Mouse (Mus musculus): ENCODE data around the gene 2210016L21Rik. TPM values are rescaled to one million over a fixed set of nuclear protein-coding genes. Genes with fewer than 3 reads are reported as not detected.
"Not testable (repeated sequence)": the region's sequence is repeated elsewhere in the genome, so short reads cannot be mapped to it uniquely, and the experiment has no call there.

2210016L21Rik gene
- polyA plus RNA-seq, 1 experiment, result 35.8 TPM

GRCm38 (mm10) chr5:114935838-114936237 lies 6.1 kb upstream of the 2210016L21Rik start:
- Histone ChIP-seq H3K4me1 (no peaks in the 10 kb centered on the region), H3K27me3 (replicated peaks) (peaks cover 31% of the 10 kb centered on the region), H3K36me3 (replicated peaks; ENCODE audit: low read length) (no peaks in the 10 kb centered on the region), H3K9me3 (peaks cover 9% of the 10 kb centered on the region; the same call in 1 of the 2 replicates), H3K4me3 (replicated peaks) (no peak overlapping the region)
- TF ChIP-seq GATA1 (IDR thresholded peaks at IDR 0.05; ENCODE audit: borderline replicate concordance, low read length) (no peak), FLI1 (IDR thresholded peaks at IDR 0.05; ENCODE audit: low read length) (no peak)

GRCm38 (mm10) chr5:114941138-114941537 lies 820 bp upstream of the 2210016L21Rik start:
- Histone ChIP-seq H3K4me1 (peaks cover 18% of the 10 kb centered on the region), H3K27me3 (replicated peaks) (peaks cover 13% of the 10 kb centered on the region), H3K36me3 (replicated peaks; ENCODE audit: low read length) (peaks cover 18% of the 10 kb centered on the region)
- H3K4me3 ChIP-seq (replicated peaks); H3K9me3 ChIP-seq: not testable (repeated sequence)

- TF ChIP-seq FLI1 (IDR thresholded peaks at IDR 0.05; ENCODE audit: low read length) (no peak), GATA1 (IDR thresholded peaks at IDR 0.05; ENCODE audit: borderline replicate concordance, low read length) (no peak)
- Histone ChIP-seq H3K4me1 (peaks cover 18% of the 10 kb centered on the region), H3K9me3 (no peaks in the 10 kb centered on the region), H3K36me3 (replicated peaks; ENCODE audit: low read length) (peaks cover 34% of the 10 kb centered on the region), H3K27me3 (replicated peaks) (peaks cover 2% of the 10 kb centered on the region), H3K4me3 (replicated peaks) (peak overlapping the region; percentile 97)
Observed at GRCm38 (mm10) chr5:114942766-114943130, 790 bp downstream of the 2210016L21Rik start.

GRCm38 (mm10) chr5:114945072-114945471 lies 3.1 kb downstream of the 2210016L21Rik start:
- peaks cover 29% of the 10 kb centered on the region for H3K4me1 ChIP-seq
- H3K4me3 ChIP-seq (replicated peaks), result no peak overlapping the region
- H3K36me3 ChIP-seq (replicated peaks; ENCODE audit: low read length), result peaks cover 57% of the 10 kb centered on the region
- H3K27me3 ChIP-seq (replicated peaks), result no peaks in the 10 kb centered on the region
- H3K9me3 ChIP-seq, result no peaks in the 10 kb centered on the region
- no peak for TF ChIP-seq GATA1 (IDR thresholded peaks at IDR 0.05; ENCODE audit: borderline replicate concordance, low read length)
- no peak for TF ChIP-seq FLI1 (IDR thresholded peaks at IDR 0.05; ENCODE audit: low read length)

DNA sequence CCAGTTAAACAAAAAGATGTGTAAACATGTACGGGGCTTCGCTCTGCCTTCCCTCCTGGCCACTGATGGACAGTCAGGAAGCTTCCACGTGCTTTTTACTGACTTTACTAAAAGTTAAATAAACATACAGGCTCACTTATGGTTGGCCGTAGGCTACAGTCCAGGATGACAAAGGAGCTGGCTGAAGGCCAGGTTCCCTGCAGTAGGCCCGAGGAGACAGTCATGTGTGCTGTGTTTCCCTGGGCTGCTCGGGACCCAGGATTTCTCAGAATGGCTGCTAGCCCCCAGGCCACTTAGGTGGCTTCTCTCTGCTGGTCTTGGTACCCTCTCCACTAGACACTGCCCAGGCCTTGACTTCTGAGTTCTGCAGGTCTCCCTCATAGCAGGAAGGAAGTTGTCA lies 6.9 kb downstream of the 2210016L21Rik start:
- no peak for TF ChIP-seq GATA1 (IDR thresholded peaks at IDR 0.05; ENCODE audit: borderline replicate concordance, low read length)
- TF ChIP-seq FLI1 (IDR thresholded peaks at IDR 0.05; ENCODE audit: low read length), result no peak
- Histone ChIP-seq H3K4me3 (replicated peaks) (no peak overlapping the region), H3K27me3 (replicated peaks) (peaks cover 18% of the 10 kb centered on the region), H3K9me3 (no peaks in the 10 kb centered on the region), H3K4me1 (peaks cover 24% of the 10 kb centered on the region), H3K36me3 (replicated peaks; ENCODE audit: low read length) (peaks cover 56% of the 10 kb centered on the region)

DNA sequence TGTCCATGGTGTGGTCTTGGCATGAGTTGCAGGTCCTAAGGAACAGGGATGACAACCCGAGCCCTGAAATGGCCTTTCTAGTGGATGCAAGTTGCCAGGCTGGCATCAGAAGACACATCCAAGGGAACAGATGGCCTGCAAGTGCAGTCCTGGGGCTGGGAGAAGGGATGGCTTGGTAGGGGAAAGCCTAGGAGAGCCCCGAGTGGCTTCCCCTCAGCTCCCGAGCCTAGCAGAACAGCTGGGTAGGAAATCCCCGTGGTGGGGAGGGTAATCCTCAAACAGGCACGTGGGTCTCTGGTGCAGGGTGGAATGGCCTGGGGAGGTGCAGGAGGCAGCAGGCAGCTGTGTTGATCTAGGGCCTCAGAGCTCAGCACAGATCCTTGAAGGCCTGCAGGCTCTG lies 7.4 kb downstream of the 2210016L21Rik start:
- H3K9me3 ChIP-seq, result no peaks in the 10 kb centered on the region
- peaks cover 53% of the 10 kb centered on the region for H3K36me3 ChIP-seq (replicated peaks; ENCODE audit: low read length)
- no peak overlapping the region for H3K4me3 ChIP-seq (replicated peaks)
- peaks cover 22% of the 10 kb centered on the region for H3K4me1 ChIP-seq
- TF ChIP-seq GATA1 (IDR thresholded peaks at IDR 0.05; ENCODE audit: borderline replicate concordance, low read length), result no peak
- no peak for TF ChIP-seq FLI1 (IDR thresholded peaks at IDR 0.05; ENCODE audit: low read length)
- peaks cover 18% of the 10 kb centered on the region for H3K27me3 ChIP-seq (replicated peaks)

GRCm38 (mm10) chr5:114949812-114950211 lies 7.9 kb downstream of the 2210016L21Rik start:
- TF ChIP-seq GATA1 (IDR thresholded peaks at IDR 0.05; ENCODE audit: borderline replicate concordance, low read length), result no peak
- no peak for TF ChIP-seq FLI1 (IDR thresholded peaks at IDR 0.05; ENCODE audit: low read length)
- peaks cover 22% of the 10 kb centered on the region for H3K4me1 ChIP-seq
- H3K36me3 ChIP-seq (replicated peaks; ENCODE audit: low read length), result peaks cover 53% of the 10 kb centered on the region
- H3K4me3 ChIP-seq (replicated peaks), result no peak overlapping the region
- peaks cover 20% of the 10 kb centered on the region for H3K27me3 ChIP-seq (replicated peaks)
- no peaks in the 10 kb centered on the region for H3K9me3 ChIP-seq

GRCm38 (mm10) chr5:114950669-114951068 lies 8.7 kb downstream of the 2210016L21Rik start:
- Histone ChIP-seq H3K4me3 (replicated peaks) (no peak overlapping the region), H3K36me3 (replicated peaks; ENCODE audit: low read length) (peaks cover 46% of the 10 kb centered on the region), H3K9me3 (no peaks in the 10 kb centered on the region), H3K4me1 (peaks cover 22% of the 10 kb centered on the region), H3K27me3 (replicated peaks) (peaks cover 26% of the 10 kb centered on the region)
- TF ChIP-seq FLI1 (IDR thresholded peaks at IDR 0.05; ENCODE audit: low read length) (no peak), GATA1 (IDR thresholded peaks at IDR 0.05; ENCODE audit: borderline replicate concordance, low read length) (no peak)

GRCm38 (mm10) chr5:114951279-114951880 lies 9.4 kb downstream of the 2210016L21Rik start:
- Histone ChIP-seq H3K4me3 (replicated peaks) (peak overlapping the region; percentile 31), H3K9me3 (no peaks in the 10 kb centered on the region), H3K36me3 (replicated peaks; ENCODE audit: low read length) (peaks cover 39% of the 10 kb centered on the region), H3K27me3 (replicated peaks) (peaks cover 30% of the 10 kb centered on the region), H3K4me1 (peaks cover 22% of the 10 kb centered on the region)
- TF ChIP-seq FLI1 (IDR thresholded peaks at IDR 0.05; ENCODE audit: low read length), result no peak

GRCm38 (mm10) chr5:114953326-114953725 lies 11.4 kb downstream of the 2210016L21Rik start:
- no peaks in the 10 kb centered on the region for H3K9me3 ChIP-seq
- no peak overlapping the region for H3K4me3 ChIP-seq (replicated peaks)
- peaks cover 30% of the 10 kb centered on the region for H3K27me3 ChIP-seq (replicated peaks)
- peaks cover 19% of the 10 kb centered on the region for H3K36me3 ChIP-seq (replicated peaks; ENCODE audit: low read length)
- H3K4me1 ChIP-seq, result peaks cover 22% of the 10 kb centered on the region
- TF ChIP-seq FLI1 (IDR thresholded peaks at IDR 0.05; ENCODE audit: low read length), result no peak
- TF ChIP-seq GATA1 (IDR thresholded peaks at IDR 0.05; ENCODE audit: borderline replicate concordance, low read length), result no peak

GRCm38 (mm10) chr5:114958069-114958468 lies 16.1 kb downstream of the 2210016L21Rik start:
- no peaks in the 10 kb centered on the region for H3K36me3 ChIP-seq (replicated peaks; ENCODE audit: low read length)
- H3K9me3 ChIP-seq, result no peaks in the 10 kb centered on the region
- no peak for TF ChIP-seq FLI1 (IDR thresholded peaks at IDR 0.05; ENCODE audit: low read length)
- no peak for TF ChIP-seq GATA1 (IDR thresholded peaks at IDR 0.05; ENCODE audit: borderline replicate concordance, low read length)
- H3K4me3 ChIP-seq (replicated peaks), result no peak overlapping the region
- H3K27me3 ChIP-seq (replicated peaks), result peaks cover 35% of the 10 kb centered on the region
- no peaks in the 10 kb centered on the region for H3K4me1 ChIP-seq
